Mouse (Mus musculus): ENCODE data around the gene Apmap. TPM values are rescaled to one million over a fixed set of nuclear protein-coding genes. Genes with fewer than 3 reads are reported as not detected.

The Apmap gene
- polyA plus RNA-seq (2012; ENCODE audit: insufficient read depth, insufficient read length, missing spikeins): 21.4 and 22.1 TPM in 2 replicates

DNA sequence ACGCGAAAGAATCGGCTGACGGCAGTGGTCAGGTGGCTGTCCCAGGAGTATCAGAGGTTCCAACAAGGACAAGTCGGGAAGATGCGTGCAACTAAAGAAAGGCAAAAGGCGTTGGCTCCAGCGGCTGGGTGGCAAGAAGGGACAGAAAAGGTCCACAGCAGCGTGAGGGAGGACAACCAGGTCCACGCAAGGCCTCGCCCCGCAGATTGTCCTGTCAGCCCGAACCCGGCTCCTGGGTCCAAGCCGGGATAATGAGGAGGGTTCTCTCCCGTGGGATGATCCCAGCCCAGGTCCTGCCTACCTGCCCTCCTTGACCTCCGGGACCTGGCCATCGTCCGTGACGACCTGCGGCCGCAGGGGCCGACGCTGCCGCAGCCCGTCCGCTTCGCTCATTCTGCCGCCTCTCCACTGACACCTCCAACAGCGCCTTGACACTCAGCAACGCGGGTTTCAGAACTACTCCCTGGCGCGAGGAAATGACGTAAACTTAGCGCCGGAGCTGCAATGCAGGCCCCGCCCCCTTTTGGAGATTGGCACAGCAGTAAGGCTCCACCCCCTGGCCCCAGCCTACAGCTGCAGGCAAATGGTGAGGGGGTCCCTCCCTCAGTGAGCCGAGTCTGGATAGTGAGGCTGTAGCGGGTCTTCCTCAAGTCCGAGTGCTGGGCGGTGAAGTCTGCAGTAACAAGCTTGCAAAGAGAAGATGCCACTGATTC, at the start of gene Apmap:
TSS of gene Apmap (minus strand) at position 481 of the 713 bp plus-strand sequence.
- Histone ChIP-seq H3K4me1 (ENCODE audit: control insufficient read depth, insufficient read depth, low read length) (peaks cover 9% of the 10 kb centered on the region), H3K27ac (ENCODE audit: insufficient read depth, low read depth, low read length) (0 out of 2 replicates have a peak within 1 kb of the TSS, but pooled peaks have one; percentile 24), H3K4me3 (ENCODE audit: insufficient read depth, low read length) (peak within 1 kb of the TSS; percentile 85)
- TF ChIP-seq POLR2A (IDR thresholded peaks at IDR 0.05; ENCODE audit: borderline replicate concordance, low read depth, low read length) (peak; percentile 77; the same call in 1 of the 2 replicates), CTCF (IDR thresholded peaks at IDR 0.05; ENCODE audit: low read depth, low read length) (no peak)

DNA sequence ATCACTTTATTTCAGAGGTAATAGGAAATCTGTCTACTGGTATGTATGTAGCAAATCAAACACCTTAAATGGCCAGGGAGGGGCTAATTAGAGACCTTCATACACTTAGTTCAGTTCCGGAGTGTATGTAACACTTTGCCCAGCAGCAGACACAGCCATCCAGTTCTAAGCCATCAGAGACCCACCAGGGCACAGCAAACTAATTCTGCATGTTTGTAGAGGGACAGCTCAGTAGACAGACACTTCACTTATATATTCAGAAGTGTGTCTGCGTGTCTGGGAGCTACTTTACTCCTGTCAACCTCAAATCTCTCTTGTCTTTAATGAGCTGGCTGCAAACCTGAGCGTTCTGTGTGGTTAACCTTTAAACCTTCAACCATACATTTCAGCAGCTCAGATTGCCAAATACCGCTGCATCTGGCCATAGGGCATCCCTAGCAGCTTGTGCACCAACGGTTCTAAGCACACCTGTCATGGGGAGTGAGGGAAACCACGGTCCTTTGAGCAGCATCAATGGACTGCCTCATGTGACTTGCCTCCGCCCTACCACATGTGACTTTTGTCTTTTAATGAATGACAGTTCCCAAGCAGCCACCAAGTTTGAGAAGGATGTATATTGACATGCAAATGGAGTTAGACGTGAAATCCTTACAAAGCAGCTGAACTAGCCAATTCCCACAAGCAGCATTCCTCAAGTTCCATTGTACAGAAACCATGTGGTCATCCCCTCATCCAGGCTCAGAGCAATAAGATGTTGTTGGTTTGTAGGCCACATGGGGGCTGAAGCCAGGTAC, 48.8 kb upstream of the Apmap start:
- Histone ChIP-seq H3K4me1 (ENCODE audit: control insufficient read depth, insufficient read depth, low read length) (peaks cover 19% of the 10 kb centered on the region), H3K27ac (ENCODE audit: insufficient read depth, low read depth, low read length) (no peak overlapping the region), H3K4me3 (ENCODE audit: insufficient read depth, low read length) (no peak overlapping the region)
- TF ChIP-seq POLR2A (IDR thresholded peaks at IDR 0.05; ENCODE audit: borderline replicate concordance, low read depth, low read length) (no peak), CTCF (IDR thresholded peaks at IDR 0.05; ENCODE audit: low read depth, low read length) (no peak)

DNA sequence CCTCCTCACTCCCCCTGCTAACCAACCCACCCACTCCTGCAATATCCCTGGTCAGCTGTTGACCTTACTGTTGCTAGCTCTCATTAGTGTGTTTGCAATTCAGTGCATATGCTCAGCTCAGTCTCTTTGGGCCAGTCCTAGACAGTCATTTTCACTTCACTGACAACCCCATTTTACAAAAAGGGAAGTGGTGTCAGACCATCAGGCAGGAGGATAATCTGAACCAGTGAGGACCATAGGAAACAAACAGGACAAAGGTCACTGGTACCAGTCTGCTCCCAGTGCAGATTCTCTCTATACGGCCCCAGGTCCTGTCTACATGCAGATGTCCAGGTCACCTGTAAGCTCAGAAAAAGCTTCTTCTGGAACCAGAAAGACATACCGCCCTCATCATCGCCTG, 47.7 kb upstream of the Apmap start:
- no peak overlapping the region for H3K27ac ChIP-seq (ENCODE audit: insufficient read depth, low read depth, low read length)
- no peak for TF ChIP-seq POLR2A (IDR thresholded peaks at IDR 0.05; ENCODE audit: borderline replicate concordance, low read depth, low read length)
- TF ChIP-seq CTCF (IDR thresholded peaks at IDR 0.05; ENCODE audit: low read depth, low read length): no peak
- H3K4me1 ChIP-seq (ENCODE audit: control insufficient read depth, insufficient read depth, low read length): peaks cover 8% of the 10 kb centered on the region

DNA sequence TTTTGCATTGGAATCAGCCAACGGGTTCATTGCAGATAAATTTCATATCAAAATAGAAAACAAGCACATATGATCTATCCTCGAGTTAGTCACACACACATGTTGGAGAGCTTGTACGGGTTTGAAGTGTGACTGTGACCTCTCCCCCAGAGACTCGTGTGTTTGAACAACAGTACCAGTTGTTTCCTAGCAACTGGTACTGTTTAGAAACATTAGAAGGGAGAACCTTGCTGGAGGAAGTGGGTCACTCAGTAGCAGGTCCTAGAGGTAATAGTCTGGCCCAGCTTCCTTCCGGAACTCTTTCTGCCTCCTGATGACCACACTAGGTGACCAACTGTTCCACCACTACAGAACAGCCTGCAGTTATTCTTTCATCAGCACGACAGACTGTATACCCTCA, 46.9 kb upstream of the Apmap start:
- no peak for TF ChIP-seq POLR2A (IDR thresholded peaks at IDR 0.05; ENCODE audit: borderline replicate concordance, low read depth, low read length)
- no peak for TF ChIP-seq CTCF (IDR thresholded peaks at IDR 0.05; ENCODE audit: low read depth, low read length)
- no peak overlapping the region for H3K27ac ChIP-seq (ENCODE audit: insufficient read depth, low read depth, low read length)
- no peak overlapping the region for H3K4me3 ChIP-seq (ENCODE audit: insufficient read depth, low read length)
- H3K4me1 ChIP-seq (ENCODE audit: control insufficient read depth, insufficient read depth, low read length): peaks cover 5% of the 10 kb centered on the region

More for the DNA sequence above, 47.7 kb upstream of the Apmap start:
- H3K4me3 ChIP-seq (ENCODE audit: insufficient read depth, low read length): no peak overlapping the region

DNA sequence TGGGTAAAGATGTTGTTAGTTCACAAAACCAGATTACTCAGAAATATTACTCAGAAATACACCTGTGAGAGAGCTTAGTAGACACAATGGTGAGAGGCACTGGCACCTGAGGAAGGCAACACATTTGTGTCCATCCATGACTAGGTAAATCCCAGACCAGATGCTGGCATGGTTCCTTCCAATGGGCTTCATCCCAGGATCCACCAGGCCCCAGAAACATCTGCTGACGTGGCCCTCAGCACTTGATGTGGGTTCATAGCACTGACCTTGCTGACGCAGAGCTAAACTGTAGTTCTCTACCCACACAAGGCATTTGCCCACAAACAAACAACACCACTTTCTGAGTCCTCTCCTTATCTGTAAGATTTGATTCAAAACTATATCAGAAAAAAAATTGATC, 46.4 kb upstream of the Apmap start:
- TF ChIP-seq CTCF (IDR thresholded peaks at IDR 0.05; ENCODE audit: low read depth, low read length): no peak
- TF ChIP-seq POLR2A (IDR thresholded peaks at IDR 0.05; ENCODE audit: borderline replicate concordance, low read depth, low read length): no peak
- H3K4me1 ChIP-seq (ENCODE audit: control insufficient read depth, insufficient read depth, low read length): peaks cover 5% of the 10 kb centered on the region
- H3K4me3 ChIP-seq (ENCODE audit: insufficient read depth, low read length): no peak overlapping the region
- H3K27ac ChIP-seq (ENCODE audit: insufficient read depth, low read depth, low read length): no peak overlapping the region

DNA sequence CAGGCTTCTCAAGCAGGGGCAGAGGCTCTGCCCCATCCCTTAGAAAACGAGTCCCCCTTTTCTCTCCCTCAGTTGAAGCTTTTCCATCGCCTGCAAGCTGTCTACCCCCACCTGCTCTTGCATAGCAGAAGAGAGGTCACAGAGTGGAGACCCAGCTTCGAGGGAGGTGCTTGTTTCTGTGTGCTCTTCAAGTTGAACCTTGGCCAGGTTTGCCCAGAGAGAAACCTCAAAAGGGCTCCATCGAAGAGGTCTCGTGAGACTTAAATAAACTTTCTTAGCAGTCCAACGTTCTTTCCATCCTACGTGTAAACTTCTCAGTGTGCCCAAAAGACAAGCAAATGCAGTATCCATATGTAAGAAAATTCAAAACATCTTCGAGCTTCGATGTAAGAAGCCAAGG, 43.0 kb upstream of the Apmap start:
- no peak overlapping the region for H3K4me3 ChIP-seq (ENCODE audit: insufficient read depth, low read length)
- no peak overlapping the region for H3K27ac ChIP-seq (ENCODE audit: insufficient read depth, low read depth, low read length)
- H3K4me1 ChIP-seq (ENCODE audit: control insufficient read depth, insufficient read depth, low read length): peaks cover 15% of the 10 kb centered on the region
- TF ChIP-seq CTCF (IDR thresholded peaks at IDR 0.05; ENCODE audit: low read depth, low read length) (no peak), POLR2A (IDR thresholded peaks at IDR 0.05; ENCODE audit: borderline replicate concordance, low read depth, low read length) (no peak)

DNA sequence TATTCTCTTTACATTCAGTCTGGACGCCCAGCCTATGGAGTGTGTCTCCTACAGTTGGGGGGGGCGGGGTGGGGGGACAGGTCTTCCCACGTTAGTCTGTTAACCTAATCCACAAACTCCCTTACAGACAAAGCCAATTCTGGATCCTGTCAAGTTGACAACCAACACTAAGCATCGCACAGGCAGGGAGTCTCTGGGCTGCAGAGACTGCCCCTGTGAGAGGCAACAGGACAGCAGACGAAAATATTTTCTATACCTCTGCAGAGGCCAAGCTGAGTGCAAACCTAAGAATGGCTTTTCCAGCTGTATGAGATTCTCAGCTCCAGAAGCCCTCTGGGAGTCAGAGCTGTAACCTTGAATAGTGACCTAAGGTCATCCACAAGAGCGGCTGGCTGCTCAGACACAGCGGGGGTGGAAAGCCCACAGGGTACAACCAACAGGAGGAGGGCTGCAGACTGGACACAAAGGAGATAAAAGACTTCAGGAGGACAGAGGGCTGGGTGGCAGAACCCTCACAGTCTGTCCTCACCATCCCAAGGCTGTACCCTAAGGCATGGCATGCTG, 42.2 kb upstream of the Apmap start:
- Histone ChIP-seq H3K27ac (ENCODE audit: insufficient read depth, low read depth, low read length) (no peak overlapping the region), H3K4me1 (ENCODE audit: control insufficient read depth, insufficient read depth, low read length) (peaks cover 13% of the 10 kb centered on the region)
- TF ChIP-seq CTCF (IDR thresholded peaks at IDR 0.05; ENCODE audit: low read depth, low read length) (no peak), POLR2A (IDR thresholded peaks at IDR 0.05; ENCODE audit: borderline replicate concordance, low read depth, low read length) (no peak)

DNA sequence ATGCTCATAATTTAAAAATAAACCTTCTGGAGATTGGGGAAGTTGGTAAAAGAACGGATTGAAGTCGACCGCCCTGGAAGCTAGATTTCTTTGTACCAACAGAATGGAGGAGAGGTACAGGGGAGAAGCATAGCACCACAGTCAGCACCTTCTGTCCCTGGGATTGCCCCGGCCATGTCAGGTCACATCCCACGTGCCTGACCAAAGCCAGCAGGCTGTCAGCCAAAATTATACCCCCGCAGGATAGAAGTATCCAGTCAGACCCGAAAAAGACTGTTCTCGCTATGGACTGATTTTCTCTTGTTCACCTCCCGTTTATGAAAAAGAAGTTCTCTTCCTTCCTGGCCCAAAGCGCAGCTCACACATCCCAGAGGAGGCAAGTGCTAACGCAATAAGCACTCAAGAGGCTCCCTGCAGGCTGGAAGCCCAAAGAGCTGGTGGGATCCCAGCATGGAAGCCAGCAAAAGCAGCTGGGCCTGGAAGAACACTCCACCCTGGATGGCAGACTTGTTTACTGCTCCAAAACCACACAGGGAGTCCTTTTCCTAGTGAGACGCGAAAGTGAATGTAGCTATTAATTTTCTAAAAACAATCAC, 40.0 kb upstream of the Apmap start:
- Histone ChIP-seq H3K4me1 (ENCODE audit: control insufficient read depth, insufficient read depth, low read length) (peaks cover 13% of the 10 kb centered on the region), H3K27ac (ENCODE audit: insufficient read depth, low read depth, low read length) (peak overlapping the region; percentile 83), H3K4me3 (ENCODE audit: insufficient read depth, low read length) (0 out of 2 replicates have a peak overlapping the region, but pooled peaks have one; percentile 21)
- TF ChIP-seq POLR2A (IDR thresholded peaks at IDR 0.05; ENCODE audit: borderline replicate concordance, low read depth, low read length) (no peak), CTCF (IDR thresholded peaks at IDR 0.05; ENCODE audit: low read depth, low read length) (no peak)

More for the DNA sequence above, 42.2 kb upstream of the Apmap start:
- H3K4me3 ChIP-seq (ENCODE audit: insufficient read depth, low read length): no peak overlapping the region

DNA sequence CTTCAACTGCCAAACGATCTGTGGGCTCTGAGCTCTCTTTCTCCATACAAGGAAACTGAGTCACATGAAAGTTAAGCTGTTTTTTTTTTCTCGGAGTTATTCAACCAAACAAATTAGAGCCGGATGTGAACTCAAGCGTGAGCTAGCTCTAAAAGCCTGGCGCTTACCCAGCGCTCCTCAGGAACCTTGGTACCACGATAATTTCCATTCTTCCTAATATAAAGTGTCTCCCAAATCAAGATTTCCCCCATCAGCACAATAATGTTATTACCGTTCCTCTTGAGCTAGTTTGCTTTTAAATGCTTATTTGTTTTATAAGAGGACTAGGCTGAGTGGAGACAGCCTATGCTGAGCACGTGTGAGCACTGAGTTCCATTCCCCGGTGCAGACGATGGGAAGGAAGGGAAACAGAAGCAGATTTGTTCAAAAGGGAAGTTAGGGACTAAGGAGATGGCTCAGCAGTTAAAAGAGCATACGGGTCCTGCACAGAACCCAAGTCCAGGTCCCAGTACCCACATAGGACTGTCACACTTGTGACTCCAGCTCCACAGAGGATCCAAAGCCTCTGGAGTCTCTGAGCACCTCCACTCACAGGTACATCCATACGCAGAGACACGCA, 39.4 kb upstream of the Apmap start:
- 0 out of 2 replicates have a peak overlapping the region, but pooled peaks have one; percentile 21 for H3K4me3 ChIP-seq (ENCODE audit: insufficient read depth, low read length)
- peaks cover 13% of the 10 kb centered on the region for H3K4me1 ChIP-seq (ENCODE audit: control insufficient read depth, insufficient read depth, low read length)
- no peak for TF ChIP-seq CTCF (IDR thresholded peaks at IDR 0.05; ENCODE audit: low read depth, low read length)
- no peak for TF ChIP-seq POLR2A (IDR thresholded peaks at IDR 0.05; ENCODE audit: borderline replicate concordance, low read depth, low read length)
- peak overlapping the region; percentile 83 for H3K27ac ChIP-seq (ENCODE audit: insufficient read depth, low read depth, low read length)

Data from bone marrow macrophage, adult 2 months (primary cell).